Mouse (Mus musculus) testis, adult 2 months (tissue): ENCODE results near the gene Zdhhc13.

Experiments used
- CTCF ChIP-seq: fragments of 200-500 bp; IDR thresholded peaks from 2 replicates; pipeline ENCODE4 v1.5.1; 2012; ENCODE audit warnings: low read depth, mild to moderate bottlenecking, inconsistent platforms, low read length, moderate library complexity; ENCODE audit not compliant: control insufficient read depth, insufficient read depth, insufficient replicate concordance
- POLR2A ChIP-seq: fragments of 200-500 bp; IDR thresholded peaks from 2 replicates; pipeline ENCODE4 v1.6.1; 2012; ENCODE audit warnings: low read depth, mild to moderate bottlenecking, inconsistent platforms, low read length, moderate library complexity; ENCODE audit not compliant: control insufficient read depth

DNA sequence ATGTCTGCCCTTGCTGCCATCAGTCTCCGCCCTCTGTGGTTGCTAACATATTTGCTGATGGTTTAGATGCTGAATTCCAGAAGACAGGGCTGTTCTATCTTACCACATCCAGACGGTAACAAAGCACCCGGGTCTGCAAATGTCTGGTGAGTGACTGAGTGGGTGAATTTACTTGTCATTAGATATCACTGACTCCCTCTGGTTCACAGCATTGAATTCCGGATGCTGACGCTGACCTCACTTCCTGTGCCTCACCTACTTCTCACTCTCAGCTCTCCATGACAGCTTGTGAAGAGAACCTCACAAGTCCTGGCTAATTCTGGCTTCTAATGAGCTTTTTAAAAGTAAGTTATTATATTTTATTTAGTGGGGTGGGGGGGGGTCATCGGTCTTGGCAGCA lies 48.1 kb downstream of the Zdhhc13 start:
- TF ChIP-seq CTCF (no peak), POLR2A (no peak)
